Mouse (Mus musculus) kidney, adult 9 months (tissue): ENCODE results near the gene Cacnb1.
A peak's percentile ranks its signal among the peaks of the same experiment; 100 is the strongest.

Experiments
- DNase-seq: peaks from one replicate; pipeline ENCODE4 v3.0.0; 2022

Cacnb1 gene

GRCm38 (mm10) chr11:97953939-97954275, 68.9 kb downstream of the Cacnb1 start:
- no peak for DNase-seq

- peak; percentile 22 for DNase-seq
These were observed 69.5 kb downstream of the Cacnb1 start for GRCm38 (mm10) chr11:97953179-97953938.

DNA sequence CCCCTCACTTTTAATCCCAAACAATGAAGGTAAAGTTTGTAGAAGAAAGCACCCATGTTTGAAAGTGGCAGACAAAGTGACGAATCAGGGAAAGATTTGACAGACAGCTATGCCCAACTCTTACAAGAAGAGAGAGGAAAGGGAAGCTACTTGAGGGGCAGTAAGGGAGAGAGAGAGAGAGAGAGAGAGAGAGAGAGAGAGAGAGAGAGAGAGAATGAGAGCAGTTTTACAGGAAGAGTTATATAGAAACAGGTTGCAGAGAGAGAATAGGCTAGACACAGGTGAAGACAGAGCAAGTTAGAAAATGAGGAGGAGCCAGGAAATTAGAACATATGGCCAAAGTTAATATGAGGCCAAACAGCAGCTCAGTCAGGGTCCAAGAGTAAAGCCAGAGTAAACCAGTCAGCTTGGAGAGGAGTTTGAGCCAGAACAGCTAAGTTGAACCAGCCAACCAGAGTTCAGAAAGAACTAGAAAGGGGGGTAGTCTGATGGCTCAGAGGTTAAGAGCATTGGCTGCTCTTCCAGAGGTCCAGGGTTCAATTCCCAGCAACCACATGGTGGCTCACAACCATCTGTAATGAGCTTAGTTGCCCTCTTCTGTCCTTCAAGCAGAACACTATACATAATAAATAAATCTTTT, 70.3 kb downstream of the Cacnb1 start:
- DNase-seq, result peak; percentile 28
